Mouse (Mus musculus) adrenal gland, postnatal 10 days (tissue): ENCODE measurements at regions not wholly inside any gene's neighbourhood (a gene's known extent, or its start where the extent isn't known, plus 50 kb on each side); places are given as distances from the start of the nearest gene placed in this dataset.
A peak's percentile ranks its signal among the peaks of the same experiment; 100 is the strongest.

Experiments
- DNase-seq: peaks from one replicate; pipeline ENCODE4 v3.0.0; 2021; ENCODE audit warnings: mixed read lengths

DNA sequence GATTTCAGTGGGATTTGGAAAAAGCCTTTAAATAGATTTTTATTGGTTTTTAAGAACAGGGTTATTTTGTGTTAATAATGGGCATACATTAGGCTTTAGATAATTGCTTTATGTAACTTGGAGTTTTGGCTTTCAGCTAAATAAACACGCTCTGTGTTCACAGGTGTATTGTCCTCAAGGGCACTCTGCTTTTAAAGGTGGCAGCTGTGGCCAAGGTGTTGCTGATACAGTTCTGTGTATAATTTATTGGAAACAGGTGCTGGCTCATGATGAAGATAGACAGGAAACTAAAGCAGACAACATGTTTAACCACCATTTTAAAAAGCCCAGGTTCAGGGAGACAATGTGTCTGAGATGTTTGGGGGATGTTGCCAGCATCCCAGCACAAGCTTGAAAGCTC is 242.3 kb upstream of the Lrtm1 start:
- no peak for DNase-seq

DNA sequence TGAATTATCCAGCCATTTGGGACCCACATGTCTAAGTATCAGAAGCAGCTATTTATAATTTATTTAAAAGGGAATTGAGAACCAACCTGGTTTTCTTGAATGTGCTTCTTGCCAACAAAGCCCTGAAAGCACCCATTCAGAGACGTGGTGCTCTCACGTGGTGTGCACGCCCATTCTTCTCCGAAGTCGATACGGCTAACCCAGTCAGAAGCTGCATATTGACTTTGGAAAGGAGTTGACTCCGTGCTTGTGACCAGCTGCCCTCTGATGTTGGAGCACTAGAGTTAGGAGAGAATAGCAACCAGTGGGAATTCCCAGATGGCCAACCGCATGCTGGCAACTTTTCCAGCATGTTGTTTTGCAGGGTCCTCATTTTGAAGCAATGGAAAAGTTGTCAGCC is 240.2 kb upstream of the Lrtm1 start:
- no peak for DNase-seq

DNA sequence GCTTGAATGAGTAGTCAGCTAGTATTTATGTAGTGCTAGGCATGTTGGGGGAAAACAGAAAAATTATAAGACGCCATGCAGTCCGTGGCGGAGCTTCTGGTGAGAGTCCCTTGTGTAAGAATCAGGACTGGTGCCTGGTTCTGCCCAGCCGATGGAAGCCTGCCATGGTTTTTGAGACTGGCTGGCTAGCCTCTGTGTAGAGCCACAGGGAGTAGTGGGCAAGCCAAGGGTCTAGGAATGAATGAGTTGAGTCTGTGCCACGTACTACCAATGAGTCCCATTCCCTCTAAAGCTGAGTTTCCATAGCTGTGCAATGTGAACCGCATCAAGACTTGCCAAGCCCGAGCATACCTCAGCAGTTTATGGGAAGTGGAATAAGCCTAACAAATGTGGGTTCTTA is 236.3 kb upstream of the Lrtm1 start:
- peak; percentile 33 for DNase-seq

DNA sequence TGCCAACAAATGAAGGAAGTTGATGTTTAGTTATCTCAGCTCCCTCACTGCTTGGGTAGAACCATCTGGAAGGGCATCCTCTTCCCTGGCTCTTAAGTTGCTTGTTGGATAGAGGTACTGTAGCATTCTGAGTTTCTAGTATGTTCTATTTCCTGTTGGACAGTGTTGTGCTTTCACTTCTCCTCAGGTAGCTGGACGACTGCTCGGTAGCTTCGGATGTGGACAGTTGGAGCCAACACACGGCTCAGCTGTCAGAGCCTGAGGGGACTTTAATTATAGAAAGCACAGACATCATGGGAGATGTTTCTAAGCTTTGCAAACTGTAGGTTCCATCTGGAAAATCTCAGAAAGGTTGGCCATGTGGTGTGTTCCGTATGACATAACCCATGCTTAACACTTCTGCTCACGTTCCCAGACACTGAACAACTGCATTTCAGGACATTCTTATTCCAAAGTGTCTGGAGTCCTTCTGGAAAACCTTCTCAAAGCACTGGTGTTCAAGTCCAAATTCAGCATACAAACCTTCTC is 233.8 kb upstream of the Lrtm1 start:
- no peak for DNase-seq

GRCm38 (mm10) chr14:28798290-28798689 is 219.7 kb upstream of the Lrtm1 start:
- DNase-seq = no peak

DNA sequence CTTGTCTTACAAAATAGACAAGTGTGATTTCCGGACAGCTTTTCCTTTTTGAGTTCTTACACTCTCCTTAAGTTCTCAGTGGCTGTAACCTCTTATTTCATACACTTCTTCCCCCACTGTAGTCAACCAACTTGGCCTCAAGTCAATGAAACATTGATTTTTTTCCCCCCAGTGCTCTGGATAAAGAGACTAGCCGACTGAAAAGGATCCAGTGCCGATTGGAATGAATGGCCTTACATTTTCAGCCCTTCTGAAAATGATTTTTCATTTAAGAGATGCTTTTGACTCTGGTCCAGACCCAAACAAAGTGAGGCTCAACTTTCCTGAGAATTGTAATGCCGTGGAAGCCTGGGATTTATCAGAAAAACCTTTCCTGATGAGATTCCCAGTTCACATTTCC is 216.3 kb upstream of the Lrtm1 start:
- no peak for DNase-seq

DNA sequence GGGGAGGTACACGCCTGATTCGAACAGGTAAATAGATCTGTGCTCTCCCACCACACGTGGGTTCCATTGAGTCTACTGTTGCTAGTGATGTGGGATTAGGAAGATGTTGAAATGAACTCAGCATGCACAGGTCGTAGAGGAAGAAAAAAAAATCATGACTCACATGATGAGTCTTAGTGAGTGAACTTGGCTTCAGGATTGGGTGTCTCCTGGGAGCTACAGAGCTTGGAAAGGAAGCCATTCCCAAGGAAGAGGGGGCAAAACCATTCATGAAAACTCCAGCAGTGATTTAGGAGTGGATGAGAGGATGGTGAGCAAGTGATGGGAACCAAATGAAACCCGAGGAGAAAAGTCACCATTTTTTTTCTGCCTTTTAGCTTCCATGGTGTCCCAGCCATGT is 215.9 kb upstream of the Lrtm1 start:
- no peak for DNase-seq

DNA sequence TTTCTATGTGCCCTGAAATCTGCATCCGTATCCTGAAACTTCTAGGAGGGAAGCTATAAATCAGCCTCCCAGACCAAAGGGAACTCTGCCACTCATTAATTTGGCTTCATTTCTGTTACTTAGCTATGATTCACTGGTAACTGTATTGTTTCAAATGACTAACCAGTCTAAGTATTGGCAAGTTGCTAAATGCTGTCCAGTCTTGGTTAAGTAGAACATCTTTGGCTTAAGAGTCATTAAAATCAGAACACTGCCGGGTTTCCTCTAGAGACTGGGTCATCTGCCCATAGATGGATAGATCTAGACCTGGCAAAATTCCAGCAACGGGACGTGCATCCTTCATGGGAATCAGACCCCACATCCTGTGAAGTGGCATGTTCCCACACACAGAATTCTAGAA is 209.9 kb upstream of the Lrtm1 start:
- DNase-seq = no peak

- no peak for DNase-seq
Measured at GRCm38 (mm10) chr14:28809355-28809754, 208.7 kb upstream of the Lrtm1 start.

- no peak for DNase-seq
Measured at GRCm38 (mm10) chr14:28820970-28821369, 197.0 kb upstream of the Lrtm1 start.

DNA sequence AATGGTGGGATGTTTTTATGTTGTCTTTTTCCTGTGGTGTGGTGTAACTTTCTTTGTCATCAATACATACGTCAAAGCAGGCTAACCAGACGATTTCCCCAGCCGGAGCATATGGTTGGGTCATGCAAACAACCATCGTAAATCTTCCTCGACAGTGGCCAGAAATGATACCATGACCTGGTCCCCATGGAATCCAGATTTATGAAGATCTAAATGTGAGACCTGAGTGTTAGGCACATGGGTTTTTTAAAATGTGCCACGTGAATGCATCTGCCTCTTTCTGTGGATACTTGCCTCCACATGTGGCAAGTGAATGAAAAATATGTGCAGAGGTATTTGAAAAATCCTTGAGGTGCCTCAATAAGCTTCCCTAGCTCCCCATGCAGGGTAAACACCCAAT is 190.8 kb upstream of the Lrtm1 start:
- DNase-seq = no peak

GRCm38 (mm10) chr14:28837117-28837516 is 180.9 kb upstream of the Lrtm1 start:
- DNase-seq = no peak

DNA sequence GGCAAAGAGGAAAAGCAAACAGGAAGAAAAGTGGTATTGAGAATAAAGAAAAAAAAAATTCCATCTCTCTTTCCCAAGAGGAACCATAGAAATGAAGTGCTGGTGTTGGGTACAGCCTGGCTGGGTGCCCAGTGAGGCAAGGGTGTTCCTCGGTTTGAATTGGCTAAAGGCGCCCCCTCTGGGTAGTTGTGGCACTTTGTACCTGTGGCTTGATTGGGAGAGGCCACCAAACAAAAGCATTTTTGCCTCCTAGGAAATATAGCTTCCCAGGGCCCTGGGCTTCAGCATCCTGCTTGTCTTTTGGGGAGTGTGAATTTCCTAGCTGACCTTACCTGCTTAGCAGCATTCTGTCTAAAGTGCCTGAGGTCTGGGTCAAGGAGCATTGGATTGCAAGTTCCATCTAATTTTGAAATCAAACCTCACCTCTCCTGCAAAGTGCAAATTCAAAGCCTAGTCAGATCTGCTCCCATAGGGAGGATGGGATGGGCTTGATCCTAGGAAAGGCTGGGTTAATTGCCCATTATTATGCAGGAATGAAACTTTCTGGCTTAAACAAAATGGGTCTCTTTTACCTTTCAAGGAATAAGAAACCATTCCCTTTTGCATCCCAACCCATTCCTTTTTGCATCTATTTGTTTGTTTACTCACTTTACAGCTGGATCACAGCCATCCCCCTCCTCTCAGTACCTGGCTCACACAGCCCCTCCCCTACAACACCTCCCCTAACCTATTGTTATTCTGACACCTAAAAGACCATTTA is 169.0 kb upstream of the Lrtm1 start:
- peak; percentile 58 for DNase-seq
